Mouse (Mus musculus): ENCODE data around the gene Chst11.

The Chst11 gene

DNA sequence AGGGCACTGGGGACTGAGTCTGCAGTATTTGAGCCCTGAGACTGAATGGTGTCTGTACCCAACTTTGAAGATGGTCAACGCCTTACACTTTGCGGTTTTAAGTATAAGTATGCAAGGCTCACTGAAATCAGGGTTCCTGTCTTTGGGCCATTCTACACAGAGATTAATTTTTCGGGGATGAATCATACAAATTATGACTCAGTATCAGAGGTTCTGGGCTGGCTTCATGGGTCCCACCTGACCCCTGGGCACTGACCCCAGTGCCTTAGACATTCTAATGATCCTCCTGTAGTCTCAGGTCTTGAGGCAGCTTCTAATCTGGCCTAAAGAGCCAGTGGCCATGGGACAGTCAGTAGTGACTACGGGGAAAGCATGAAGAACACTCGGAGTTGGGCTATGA is 203.8 kb downstream of the Chst11 start:
- no peak for TF ChIP-seq GATA4 (IDR thresholded peaks at IDR 0.05; ENCODE audit: insufficient replicate concordance, low read length)

DNA sequence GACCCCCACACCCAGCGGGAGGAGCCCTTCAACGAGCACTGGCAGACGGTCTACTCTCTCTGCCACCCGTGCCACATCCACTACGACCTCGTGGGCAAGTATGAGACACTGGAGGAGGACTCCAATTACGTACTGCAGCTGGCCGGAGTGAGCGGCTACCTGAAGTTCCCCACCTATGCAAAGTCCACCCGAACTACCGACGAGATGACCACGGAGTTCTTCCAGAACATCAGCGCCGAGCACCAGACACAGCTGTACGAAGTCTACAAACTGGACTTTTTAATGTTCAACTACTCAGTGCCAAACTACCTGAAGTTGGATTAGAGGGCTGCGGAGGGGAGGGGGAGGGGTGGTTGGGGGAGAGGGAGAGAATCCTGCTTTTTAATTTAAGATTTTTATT is 206.2 kb downstream of the Chst11 start:
- TF ChIP-seq GATA4 (IDR thresholded peaks at IDR 0.05; ENCODE audit: insufficient replicate concordance, low read length) = no peak

DNA sequence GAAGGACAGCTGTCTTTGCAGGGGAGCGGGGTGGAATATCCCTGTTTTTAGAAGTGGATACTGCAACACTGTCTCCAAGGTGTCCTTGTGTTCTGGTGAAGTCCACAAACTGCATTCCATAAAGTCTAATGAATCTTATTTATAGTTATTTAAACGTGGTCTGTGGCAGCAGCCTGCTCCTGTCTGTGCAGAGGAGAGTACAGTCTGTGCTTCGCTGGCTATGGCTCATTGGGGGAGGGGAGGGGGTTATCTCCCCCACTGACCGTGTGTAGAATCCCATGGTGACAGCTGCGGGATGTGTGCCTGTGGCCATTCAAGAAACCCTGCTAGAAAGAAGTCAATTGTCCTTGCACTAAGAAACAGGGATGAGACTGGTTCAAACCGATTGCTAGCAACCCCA is 206.7 kb downstream of the Chst11 start:
- no peak for TF ChIP-seq GATA4 (IDR thresholded peaks at IDR 0.05; ENCODE audit: insufficient replicate concordance, low read length)

DNA sequence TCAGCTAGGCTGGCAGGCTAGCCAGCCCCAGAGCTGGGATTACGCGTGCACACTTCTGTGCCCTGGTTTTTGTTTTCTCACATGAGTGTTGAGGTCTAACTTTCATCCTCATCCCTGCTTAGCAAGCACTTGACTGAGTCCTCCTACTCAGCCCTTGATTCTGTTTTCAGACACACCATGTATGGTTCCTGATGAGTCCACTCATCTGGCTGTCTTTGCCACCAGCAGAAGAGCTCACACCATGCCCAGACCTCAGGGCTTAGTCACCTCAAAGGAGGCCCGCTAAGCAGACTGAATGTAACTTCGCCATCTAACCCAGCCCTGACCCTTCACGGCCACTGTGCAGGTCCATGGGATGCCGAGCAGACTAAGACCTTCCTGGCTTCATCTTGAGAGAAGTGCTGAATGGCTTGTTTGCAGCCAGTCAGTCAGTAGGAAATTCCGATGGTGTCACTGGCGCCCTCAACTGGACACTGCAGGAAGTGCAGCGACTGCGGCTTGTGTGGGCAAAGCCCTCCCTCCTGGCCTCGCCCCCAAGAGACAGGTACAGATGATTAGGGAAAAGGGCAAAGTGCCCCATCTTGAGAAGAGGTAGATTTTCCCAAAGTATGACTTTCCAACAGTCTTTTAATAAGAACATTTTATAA is 212.5 kb downstream of the Chst11 start:
- no peak for TF ChIP-seq GATA4 (IDR thresholded peaks at IDR 0.05; ENCODE audit: insufficient replicate concordance, low read length)

DNA sequence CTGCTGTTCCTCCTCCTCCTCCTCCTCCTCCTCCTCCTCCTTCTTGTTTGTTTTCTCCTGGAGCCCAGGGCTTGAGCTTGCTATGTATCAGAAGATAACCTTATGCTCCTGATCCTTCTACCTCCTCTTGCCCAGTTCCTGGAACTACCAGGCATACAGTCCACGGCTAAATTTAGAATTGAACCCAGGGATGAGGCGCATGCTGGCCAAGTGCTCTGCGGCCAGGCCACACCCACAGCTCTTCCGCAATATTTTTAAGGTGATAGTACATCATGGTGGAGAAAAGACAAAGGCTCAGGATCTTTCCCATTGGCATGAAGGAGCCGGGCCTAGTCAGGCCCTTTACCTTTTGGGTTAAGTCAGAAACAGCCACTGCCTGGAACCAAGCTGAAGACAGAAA is 213.4 kb downstream of the Chst11 start:
- no peak for TF ChIP-seq GATA4 (IDR thresholded peaks at IDR 0.05; ENCODE audit: insufficient replicate concordance, low read length)

DNA sequence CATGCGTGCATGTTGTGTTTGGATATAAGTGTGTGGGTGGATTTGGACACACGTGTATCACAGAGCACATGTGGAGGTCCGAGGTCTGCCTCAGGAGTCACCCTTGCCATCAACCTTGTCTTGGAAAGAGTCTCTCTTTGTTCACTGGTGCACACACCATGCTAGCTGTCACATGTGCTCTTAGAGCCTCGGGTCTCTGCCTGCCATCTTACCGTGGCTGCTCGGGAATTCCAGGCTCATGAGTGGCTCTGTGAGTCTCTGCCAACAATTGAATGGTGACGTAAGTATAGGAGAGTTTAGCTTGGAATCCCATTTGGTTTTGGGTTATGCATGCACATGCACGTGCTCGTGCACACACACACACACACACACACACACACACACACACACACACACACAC is 214.0 kb downstream of the Chst11 start:
- TF ChIP-seq GATA4 (IDR thresholded peaks at IDR 0.05; ENCODE audit: insufficient replicate concordance, low read length) = no peak

DNA sequence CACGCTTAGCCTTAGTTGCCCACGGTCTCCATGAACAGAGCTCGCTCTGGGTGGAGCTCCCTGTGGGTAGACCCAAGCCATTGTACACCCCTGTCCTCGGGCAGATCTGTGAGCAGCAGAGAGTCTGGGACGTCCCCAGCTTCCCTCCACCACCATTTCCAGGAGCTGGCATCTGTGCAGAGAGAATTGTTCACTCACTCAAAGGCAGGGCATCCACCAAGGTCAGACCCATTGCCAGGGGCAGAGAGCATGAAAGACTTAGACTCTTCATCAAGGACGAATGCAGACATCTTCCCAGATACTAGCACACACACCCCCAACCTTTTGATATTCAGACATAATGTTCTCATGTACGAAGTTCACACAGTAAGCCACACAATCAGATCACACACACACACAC is 216.2 kb downstream of the Chst11 start:
- no peak for TF ChIP-seq GATA4 (IDR thresholded peaks at IDR 0.05; ENCODE audit: insufficient replicate concordance, low read length)

DNA sequence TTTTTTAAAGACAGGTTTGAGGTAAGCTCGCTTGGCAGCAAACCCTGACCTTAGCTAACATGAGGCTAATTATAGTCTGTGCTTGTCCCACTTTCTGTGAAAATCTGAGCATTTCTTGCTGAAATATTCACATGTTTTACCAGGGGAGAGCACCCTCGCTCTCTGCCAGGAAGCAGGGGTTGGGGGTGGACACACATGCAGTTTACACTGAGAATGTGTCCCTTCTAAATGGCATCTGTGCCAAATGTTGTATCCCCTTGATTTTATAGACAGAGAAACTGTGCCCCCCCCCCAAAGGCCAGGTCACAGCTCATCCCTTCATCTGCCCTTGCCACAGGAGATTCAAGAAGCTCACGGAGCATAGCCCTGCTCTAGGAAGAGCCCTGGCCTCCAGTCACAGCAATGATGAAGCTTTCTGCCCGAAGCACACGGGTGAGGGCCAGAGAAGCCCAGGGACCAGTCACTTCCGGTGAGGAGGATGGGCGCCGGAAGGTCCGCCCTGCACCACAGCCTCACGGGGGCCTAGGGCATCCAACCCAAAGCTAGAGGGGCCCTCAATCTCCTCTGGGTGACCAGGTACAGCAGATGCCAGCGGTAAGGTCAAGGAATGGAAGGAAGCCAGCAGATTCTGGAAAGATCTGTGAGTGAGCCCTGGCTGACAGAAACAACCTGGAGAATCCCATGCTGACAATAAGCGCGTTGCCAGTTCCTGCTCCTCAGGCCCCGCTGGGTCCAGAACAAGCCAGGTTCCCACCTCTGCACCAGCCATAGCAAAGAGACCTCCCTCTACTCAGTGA is 217.8 kb downstream of the Chst11 start:
- no peak for TF ChIP-seq GATA4 (IDR thresholded peaks at IDR 0.05; ENCODE audit: insufficient replicate concordance, low read length)

DNA sequence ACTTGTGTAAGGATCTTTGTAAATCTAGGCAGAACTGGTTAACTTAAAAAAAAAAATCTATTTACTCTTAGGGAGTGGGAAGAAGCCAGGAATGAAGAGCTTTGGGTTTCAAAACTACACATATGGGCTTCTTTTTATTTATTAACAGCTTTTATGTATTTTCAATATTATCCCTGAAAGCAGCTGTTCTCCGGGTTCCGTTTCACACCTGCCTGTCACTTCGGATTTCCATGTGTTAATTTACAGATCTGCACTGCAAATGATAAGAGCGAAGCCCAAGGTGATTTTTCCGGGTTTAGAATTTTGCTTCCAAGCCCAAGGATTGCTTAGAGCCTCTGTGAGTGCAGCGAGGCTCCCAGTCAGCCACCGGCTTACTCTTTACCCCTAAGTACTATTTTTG is 223.1 kb downstream of the Chst11 start:
- TF ChIP-seq GATA4 (IDR thresholded peaks at IDR 0.05; ENCODE audit: insufficient replicate concordance, low read length) = no peak

DNA sequence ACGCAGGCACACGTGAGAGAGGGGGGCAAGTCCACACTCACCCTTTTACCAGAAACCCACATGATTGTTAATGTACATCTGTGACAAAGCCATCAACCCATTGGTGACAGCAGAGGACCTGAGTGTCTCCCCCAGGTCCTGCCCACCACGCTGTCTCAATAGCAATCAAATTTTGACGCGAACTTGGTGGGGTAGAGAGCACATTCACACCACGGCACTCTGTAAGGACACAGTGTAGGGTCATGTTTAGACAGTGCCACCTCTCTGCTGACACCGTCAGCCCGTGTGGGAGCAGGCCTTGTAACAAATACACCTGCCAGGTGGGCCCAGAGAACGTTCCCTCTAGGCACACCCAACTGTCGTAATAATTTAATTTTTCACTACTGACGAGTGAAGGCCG is 224.1 kb downstream of the Chst11 start:
- no peak for TF ChIP-seq GATA4 (IDR thresholded peaks at IDR 0.05; ENCODE audit: insufficient replicate concordance, low read length)

DNA sequence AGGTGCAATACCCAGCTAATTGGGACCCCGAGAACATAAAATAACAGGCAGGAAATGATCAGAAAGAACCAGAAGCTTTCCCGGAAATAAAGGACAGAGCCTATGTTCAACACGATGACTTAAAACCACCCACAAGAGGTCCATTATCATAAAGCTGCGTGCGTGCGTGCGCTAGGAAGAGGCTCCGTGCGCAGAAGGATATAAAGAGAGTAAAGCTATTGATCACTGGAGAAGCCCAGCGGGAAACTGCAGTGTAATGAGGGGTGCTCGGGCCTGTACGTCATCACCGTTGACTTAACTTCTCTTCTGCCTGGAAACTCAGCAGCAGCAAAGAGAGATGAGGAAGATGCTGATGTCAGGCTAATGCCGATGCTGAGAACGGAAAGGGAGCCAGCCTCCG is 224.8 kb downstream of the Chst11 start:
- TF ChIP-seq GATA4 (IDR thresholded peaks at IDR 0.05; ENCODE audit: insufficient replicate concordance, low read length) = no peak

DNA sequence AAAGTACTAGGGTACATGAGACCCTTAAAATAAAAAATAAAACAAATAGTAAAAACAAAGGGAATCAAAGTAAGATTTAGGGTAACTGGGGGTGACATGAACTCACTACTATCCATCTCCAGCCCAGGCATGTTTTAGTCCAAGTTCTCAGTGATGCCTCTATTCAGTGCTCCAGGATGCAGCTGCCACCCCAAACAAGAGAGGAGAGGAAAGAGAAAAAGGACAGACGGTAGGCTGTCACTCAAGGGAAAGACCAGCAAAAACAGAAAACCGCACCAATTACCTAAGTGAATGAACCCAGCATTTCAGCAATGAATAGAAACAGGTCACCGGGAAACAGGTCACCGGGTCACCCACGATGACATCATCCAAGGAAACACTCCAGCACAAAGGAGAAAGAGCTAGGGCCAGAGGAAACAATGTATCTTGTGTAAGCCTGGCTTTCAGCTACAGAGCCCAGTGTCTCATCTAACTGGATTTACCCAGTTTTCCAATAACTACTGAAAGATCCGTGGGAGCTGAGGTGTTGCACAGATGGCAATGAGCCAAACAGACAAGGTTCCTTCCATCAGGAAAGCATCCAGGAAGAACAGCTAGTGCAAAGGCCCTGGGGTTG is 225.8 kb downstream of the Chst11 start:
- TF ChIP-seq GATA4 (IDR thresholded peaks at IDR 0.05; ENCODE audit: insufficient replicate concordance, low read length) = no peak

DNA sequence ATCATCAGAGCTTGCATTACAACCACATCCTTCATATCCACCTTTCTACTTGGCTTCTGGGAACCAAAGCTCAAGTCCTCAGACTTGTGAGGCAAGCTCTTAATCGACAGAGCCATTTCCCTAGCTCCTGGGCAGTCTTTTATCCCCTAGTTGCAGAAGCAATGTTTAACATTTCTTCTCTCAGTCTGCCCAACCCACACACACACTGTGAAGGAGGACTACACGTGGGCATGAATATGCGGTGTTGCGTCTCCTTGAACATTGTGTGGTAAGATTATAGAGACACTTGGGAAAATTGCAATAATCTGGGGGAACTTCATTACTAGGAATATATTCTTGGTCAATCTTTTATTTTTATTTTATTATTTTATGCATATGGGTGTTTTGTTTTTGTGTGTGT is 227.3 kb downstream of the Chst11 start:
- no peak for TF ChIP-seq GATA4 (IDR thresholded peaks at IDR 0.05; ENCODE audit: insufficient replicate concordance, low read length)

DNA sequence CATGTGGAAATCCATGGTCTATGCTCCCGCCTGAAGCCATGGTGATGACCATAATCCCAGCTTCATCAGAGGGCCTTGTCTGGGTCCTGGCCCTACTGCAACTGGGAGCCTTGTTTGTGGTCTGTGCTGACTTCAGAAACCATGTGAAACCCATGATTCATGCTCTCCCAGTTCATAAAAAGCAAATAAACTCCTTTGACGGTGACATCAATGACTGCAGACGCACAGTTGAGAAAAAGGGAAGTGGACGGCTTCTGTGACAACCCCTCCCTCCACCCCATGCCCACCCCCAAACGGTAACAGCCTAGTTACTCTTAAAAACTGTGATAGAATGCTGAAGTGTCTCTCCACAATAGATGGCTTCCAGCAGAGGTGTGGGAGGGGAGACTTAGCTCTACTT is 230.3 kb downstream of the Chst11 start:
- TF ChIP-seq GATA4 (IDR thresholded peaks at IDR 0.05; ENCODE audit: insufficient replicate concordance, low read length) = no peak

DNA sequence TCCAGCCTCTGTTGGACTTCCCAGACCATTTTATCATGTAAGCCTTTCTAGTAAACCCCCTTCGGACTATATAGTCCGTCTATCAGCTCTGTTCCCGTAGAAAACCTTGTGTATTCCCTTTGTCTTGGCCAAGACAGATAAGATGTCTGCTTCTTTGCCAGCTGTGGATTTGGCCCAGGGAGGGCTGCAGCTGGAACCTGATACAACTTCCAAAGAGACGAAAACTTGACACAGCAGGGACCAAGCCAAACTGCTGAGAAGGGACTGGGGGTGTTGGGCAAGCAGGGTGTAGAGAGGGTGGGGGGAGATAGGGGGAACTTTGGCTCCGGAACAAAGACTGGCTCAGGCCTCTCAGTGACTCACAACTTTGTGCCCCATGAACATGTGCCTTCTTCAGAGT is 232.0 kb downstream of the Chst11 start:
- TF ChIP-seq GATA4 (IDR thresholded peaks at IDR 0.05; ENCODE audit: insufficient replicate concordance, low read length) = no peak

DNA sequence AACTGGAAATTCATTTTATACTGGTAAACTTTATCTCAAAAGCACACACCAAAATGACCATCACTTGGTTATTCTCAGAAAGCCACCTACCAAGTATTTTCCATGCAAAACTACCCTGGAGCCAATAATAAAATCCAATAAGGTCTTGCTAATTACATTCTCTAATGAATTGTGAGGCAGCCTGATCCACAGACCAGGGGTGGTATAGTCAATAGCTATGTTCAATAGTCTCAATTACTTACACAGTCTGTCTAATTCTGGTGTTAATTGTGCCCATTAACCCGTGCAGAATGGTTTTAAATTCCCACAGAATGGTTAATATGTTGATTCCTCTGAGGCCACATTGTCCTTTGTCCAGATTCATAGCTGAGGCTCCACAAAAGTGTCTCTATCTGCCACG is 233.5 kb downstream of the Chst11 start:
- TF ChIP-seq GATA4 (IDR thresholded peaks at IDR 0.05; ENCODE audit: insufficient replicate concordance, low read length) = no peak
